Mouse (Mus musculus) heart, embryonic 13.5 days (tissue): ENCODE measurements around the gene Zdhhc18. TPM values are rescaled to one million over a fixed set of nuclear protein-coding genes. Genes with fewer than 3 reads are reported as not detected.

Experiments used
- ATAC-seq: fragments of 200-750 bp; cut with Nextera tagmentation; 2 replicates; pipeline ENCODE4 v1.8.0; 2017; ENCODE audit warnings: moderate TSS enrichment; ENCODE audit not compliant: insufficient number of reproducible peaks, low FRiP score, low TSS enrichment; ENCODE audit errors: extremely low read depth
- H3K27ac ChIP-seq: fragments of 300-500 bp; sonication (generic); replicated peaks from 2 replicates; pipeline ENCODE4 v1.5.1; 2015; ENCODE audit warnings: moderate library complexity, mild to moderate bottlenecking, inconsistent platforms
- H3K27me3 ChIP-seq: fragments of 300-500 bp; sonication (generic); replicated peaks from 2 replicates; pipeline ENCODE4 v1.6.1; 2015; ENCODE audit warnings: mild to moderate bottlenecking, inconsistent platforms
- H3K36me3 ChIP-seq: fragments of 300-500 bp; sonication (generic); 2 replicates; pipeline ENCODE4 v1.6.1; 2015; ENCODE audit warnings: mild to moderate bottlenecking, inconsistent platforms
- H3K4me1 ChIP-seq: fragments of 300-500 bp; sonication (generic); 2 replicates; pipeline ENCODE4 v1.6.1; 2015; ENCODE audit warnings: inconsistent platforms
- H3K4me2 ChIP-seq: fragments of 300-500 bp; sonication (generic); 2 replicates; pipeline ENCODE4 v1.6.1; 2015; ENCODE audit warnings: inconsistent platforms, mild to moderate bottlenecking, moderate library complexity
- H3K4me3 ChIP-seq: fragments of 300-500 bp; sonication (generic); 2 replicates; pipeline ENCODE4 v1.5.1; 2015; ENCODE audit warnings: moderate library complexity, mild to moderate bottlenecking, inconsistent platforms
- H3K9ac ChIP-seq: fragments of 300-500 bp; sonication (generic); 2 replicates; pipeline ENCODE4 v1.6.1; 2015; ENCODE audit warnings: inconsistent platforms, mild to moderate bottlenecking, moderate library complexity
- H3K9me3 ChIP-seq: fragments of 300-500 bp; sonication (generic); 2 replicates; pipeline ENCODE4 v1.6.1; 2016; ENCODE audit warnings: inconsistent platforms
- WGBS: fragments of 180-500 bp; shearing (Covaris S2); methylation state at CpG from one replicate; pipeline ENCODE4 v1.1.7; 2015; ENCODE audit warnings: mixed read lengths; 5-methylcytosine and 5-hydroxymethylcytosine counted together
- polyA plus RNA-seq: library from polyadenylated mRNA; unstranded; fragments of >200 nt; fragmentation: Nextera tagmentation; extraction: Ambion mirVana; gene quantifications from 2 replicates; pipeline ENCODE4 v1.2.1, GENCODE M21; 2015

Zdhhc18 gene
- polyA plus RNA-seq, 1 experiment from 2014 or later, result 1.5 TPM

DNA sequence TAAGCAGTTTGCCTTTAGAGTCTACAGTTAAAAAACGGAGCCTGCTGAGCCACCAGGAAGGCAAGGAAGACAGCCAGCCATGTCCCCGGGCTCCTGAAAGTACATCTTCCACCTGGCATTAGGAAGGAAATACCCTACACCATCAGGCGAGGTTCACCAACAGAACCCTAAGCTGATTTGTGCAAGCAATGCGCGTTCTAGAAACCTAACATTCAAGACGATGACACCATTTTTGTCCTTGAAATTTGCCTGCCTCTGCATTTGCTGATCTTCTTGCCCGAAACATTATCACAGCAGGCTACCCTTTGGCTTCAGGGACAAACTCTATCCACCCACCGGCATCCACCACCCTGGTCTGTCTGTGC is 24.4 kb upstream of the Zdhhc18 start:
- H3K36me3 ChIP-seq, result peaks cover 9% of the 10 kb centered on the region

DNA sequence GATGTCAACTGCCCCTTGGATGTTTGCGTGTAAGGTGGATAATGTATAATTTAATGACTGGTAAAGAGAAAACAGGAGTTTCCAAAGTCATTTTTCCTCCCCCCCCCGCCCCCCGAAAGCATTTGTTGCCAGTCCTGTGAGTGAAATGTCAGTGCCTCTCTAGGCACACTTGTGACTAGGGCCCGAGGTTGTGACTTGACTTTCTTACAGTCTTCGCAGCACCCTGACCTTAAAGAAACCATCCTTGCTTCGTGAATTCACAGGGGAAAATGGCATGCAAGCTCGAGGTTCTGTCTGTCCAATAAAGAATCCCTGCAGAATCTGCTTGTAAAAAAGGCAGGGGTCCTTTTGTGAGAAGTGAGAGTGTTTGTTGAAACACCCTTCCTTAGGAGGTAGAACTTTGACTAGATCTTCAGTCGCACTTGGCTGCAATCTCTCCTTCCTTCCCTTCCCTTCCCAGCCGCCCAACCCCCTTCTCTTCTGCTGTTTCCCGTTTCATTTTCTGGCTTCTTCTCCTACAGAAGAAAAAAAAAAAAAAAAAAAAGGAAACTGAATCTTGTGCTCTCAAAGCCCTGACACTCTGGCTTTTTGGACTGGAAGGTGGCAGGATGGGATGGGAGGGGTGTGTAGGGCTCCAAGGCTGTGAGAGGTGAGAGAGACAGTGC is 23.8 kb upstream of the Zdhhc18 start:
- ATAC-seq, result no peak
- Histone ChIP-seq H3K4me2 (peak overlapping the region; percentile 78), H3K36me3 (peaks cover 9% of the 10 kb centered on the region), H3K4me3 (peak overlapping the region; percentile 76), H3K9ac (peak overlapping the region; percentile 95), H3K27ac (peak overlapping the region; percentile 100), H3K27me3 (no peaks in the 10 kb centered on the region), H3K9me3 (no peaks in the 10 kb centered on the region), H3K4me1 (peaks cover 68% of the 10 kb centered on the region)
- WGBS, result 20% methylated on average over 10 of the region's 10 CpGs

More for the DNA sequence above, 24.4 kb upstream of the Zdhhc18 start:
- H3K27me3 ChIP-seq, result no peaks in the 10 kb centered on the region
- H3K27ac ChIP-seq, result peak overlapping the region; percentile 100
- peak overlapping the region; percentile 95 for H3K9ac ChIP-seq
- WGBS, result 51% methylated on average over 8 of the region's 8 CpGs
- peaks cover 68% of the 10 kb centered on the region for H3K4me1 ChIP-seq
- ATAC-seq, result no peak
- H3K9me3 ChIP-seq, result no peaks in the 10 kb centered on the region
- peak overlapping the region; percentile 76 for H3K4me3 ChIP-seq
- H3K4me2 ChIP-seq, result peak overlapping the region; percentile 78

DNA sequence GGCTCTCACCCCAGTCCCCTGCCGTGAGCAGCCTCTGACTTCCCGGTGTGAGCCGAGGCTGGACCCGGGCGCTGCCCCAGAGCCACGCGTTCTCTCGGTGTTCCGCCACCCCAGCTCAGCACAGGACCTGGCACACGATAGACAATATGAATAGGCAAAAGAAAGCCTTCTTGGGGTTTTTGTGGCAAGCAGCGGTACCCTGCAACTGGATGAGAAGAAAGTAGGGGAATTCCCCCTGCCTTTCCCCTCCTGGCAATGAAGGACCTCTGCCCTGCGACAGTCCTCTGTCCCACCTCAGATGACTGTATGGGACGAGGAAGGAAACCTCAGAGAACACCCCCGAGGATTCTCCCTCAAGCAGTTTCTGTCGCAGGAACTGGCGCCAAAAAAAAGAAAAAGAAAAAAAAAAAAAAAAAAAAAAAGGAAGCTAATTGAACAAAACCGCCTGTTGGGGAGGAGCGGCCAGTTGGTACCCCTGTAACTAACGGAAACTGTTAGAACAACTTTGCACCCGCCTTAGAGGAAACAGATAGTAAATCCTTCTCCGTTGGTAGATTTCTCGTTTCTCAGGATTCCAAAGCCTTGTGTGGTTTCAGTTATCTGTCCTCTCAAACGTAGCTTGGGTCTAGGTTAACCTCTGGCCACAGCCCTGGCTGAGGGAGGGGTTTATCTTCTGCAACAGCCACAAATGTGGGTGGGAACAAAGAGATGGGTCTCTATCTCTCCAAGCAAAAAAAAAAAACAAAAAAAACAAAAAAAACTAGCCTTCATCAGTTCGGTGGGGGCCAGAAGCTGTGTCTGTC is 23.1 kb upstream of the Zdhhc18 start:
- peak overlapping the region; percentile 76 for H3K4me3 ChIP-seq
- no peak for ATAC-seq
- no peaks in the 10 kb centered on the region for H3K9me3 ChIP-seq
- no peaks in the 10 kb centered on the region for H3K27me3 ChIP-seq
- peaks cover 68% of the 10 kb centered on the region for H3K4me1 ChIP-seq
- H3K4me2 ChIP-seq, result peak overlapping the region; percentile 78
- peak overlapping the region; percentile 100 for H3K27ac ChIP-seq
- peak overlapping the region; percentile 95 for H3K9ac ChIP-seq
- peaks cover 10% of the 10 kb centered on the region for H3K36me3 ChIP-seq
- WGBS, result 2% methylated on average over 24 of the region's 24 CpGs

DNA sequence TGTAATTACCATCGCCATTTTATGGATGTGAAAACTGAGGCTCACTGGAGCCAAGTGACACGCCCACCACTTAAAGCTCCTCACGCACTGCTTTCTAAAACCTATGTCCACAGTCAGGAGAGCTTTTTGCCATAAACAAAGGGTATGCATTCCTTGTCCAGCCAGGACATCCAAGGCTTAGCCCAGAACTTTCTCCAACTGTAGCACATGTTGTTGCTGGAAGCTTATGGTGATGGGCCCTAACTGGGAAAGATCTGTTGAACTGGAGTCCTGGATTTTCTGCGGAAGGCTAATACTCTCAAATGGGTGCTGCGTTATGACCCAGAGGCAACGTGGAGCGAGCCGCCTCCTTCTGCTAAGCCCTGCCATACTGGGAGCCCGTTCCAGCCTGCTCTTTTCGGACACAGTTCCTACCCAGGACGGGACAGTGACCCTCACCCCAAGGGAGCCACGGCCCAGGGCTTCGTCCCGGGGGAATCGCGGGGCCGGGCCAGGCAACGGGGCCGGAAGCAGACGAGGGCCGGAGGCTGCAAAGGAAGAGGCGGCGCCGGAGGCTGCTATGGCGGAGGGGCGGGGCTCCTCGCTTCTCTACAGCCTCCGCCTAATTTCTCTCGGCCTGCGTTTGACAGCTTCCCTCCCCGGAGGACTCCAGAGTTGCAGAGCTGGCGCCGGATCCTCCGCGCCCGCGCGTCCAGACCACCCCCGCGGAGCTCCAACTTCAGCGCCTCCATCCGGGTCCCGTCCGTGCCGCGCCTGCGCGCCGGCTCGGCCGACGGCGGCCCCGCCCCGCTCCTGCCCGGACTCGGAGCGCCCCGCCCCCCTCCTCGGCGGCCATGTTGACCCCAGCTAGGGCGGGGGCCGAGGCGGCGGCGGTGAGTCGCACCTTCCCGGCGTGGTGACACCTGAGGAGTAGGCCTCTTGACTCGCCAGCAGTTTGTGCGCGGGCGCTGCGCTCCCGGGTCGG is 22.2 kb upstream of the Zdhhc18 start, which contains the start of gene Pigv:
Gene Pigv, minus strand, starts transcription at position 767 of the 964 bp plus-strand sequence.
- peak within 1 kb of the TSS; percentile 76 for H3K4me3 ChIP-seq
- peak within 1 kb of the TSS; percentile 95 for H3K9ac ChIP-seq
- H3K27me3 ChIP-seq, result no peaks in the 10 kb centered on the region
- H3K27ac ChIP-seq, result peak within 1 kb of the TSS; percentile 100
- peak; percentile 89 for ATAC-seq
- H3K4me2 ChIP-seq, result peak within 1 kb of the TSS; percentile 78
- H3K36me3 ChIP-seq, result peaks cover 19% of the 10 kb centered on the region
- under 1% methylated on average over 76 of the region's 76 CpGs for WGBS
- no peaks in the 10 kb centered on the region for H3K9me3 ChIP-seq
- peaks cover 63% of the 10 kb centered on the region for H3K4me1 ChIP-seq

DNA sequence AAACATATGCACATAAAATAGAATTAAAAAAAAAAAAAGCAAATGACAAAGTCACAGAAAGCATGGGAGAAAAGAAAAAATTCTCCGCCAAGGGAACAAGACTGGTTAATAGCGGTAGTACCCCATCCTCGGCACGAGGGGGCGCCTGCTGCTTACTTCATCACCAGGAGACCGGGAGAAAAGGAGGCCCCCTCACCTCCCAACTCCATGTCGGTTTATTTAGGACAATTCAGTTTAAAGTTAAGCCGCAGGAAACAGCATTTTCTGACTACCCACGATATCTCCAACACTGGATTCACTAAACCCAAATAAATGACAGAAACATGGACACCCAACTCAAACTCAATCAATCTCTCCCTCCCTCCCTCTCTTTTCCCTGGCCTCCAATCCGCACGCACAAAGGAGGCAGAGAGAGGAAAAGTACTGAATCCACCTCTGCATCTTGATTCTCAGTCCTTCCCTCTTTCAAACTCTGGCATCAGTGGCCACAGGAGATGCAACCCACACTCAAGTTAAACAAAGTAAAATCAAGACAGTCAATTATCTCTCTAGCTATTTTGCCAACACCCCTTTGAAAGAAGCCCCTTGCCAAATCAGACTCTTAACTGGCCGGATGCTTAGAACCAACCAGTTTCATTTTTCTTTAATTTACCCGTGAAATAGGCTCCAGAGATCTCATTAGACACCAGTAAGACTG is 21.4 kb upstream of the Zdhhc18 start:
- H3K4me2 ChIP-seq, result peak overlapping the region; percentile 78
- H3K27ac ChIP-seq, result peak overlapping the region; percentile 100
- 3% methylated on average over 13 of the region's 13 CpGs for WGBS
- peaks cover 54% of the 10 kb centered on the region for H3K4me1 ChIP-seq
- no peak for ATAC-seq
- H3K36me3 ChIP-seq, result peaks cover 26% of the 10 kb centered on the region
- H3K4me3 ChIP-seq, result peak overlapping the region; percentile 76
- no peaks in the 10 kb centered on the region for H3K27me3 ChIP-seq
- no peaks in the 10 kb centered on the region for H3K9me3 ChIP-seq
- H3K9ac ChIP-seq, result peak overlapping the region; percentile 95

DNA sequence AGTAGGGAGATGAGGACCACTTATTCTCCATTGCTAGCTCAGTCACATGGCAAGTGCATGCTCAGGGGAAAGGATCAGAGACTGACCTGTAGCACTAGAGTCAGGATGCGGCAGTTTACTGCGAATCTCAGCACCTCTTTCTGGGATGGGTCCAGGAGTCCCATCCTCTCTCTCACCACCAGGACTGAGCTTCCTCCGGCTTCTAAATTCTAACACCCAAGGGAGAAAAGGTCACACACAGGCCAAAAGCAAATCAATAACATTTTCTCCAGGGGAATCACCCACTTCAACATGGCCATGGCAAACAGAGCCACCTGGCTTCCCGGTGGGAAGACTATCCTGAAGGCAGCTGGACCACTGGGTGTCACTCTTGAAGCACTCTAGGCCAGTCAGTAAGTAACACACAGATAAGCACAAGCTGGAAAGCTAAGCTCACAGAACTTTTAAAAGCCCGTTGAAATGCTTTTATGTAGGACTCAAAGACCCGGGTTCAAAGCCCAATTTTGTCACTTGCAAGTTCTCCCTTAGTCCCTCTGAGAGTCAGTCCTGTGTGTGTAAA is 19.8 kb upstream of the Zdhhc18 start:
- H3K4me1 ChIP-seq, result peaks cover 38% of the 10 kb centered on the region
- ATAC-seq, result no peak

DNA sequence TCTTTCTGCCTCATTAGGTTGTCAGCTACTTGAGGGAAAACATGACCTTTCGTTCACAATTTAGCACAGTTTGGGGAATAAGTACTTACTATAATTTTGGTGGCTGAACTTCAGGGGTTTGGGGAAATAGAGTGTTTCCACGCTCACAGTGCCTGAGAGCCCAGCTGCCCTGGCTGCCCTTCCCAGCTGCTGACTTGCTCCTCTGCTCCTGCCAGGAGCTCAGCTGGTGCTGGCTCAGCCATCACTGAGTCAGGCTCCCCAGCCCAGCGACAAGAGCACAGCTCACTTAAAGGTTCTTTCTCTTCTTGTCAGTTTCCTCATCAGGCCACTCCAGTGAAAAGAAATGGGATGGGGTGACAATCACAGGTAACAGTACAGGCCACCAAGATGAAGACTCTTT is 18.6 kb upstream of the Zdhhc18 start:
- no peaks in the 10 kb centered on the region for H3K27me3 ChIP-seq
- no peaks in the 10 kb centered on the region for H3K9me3 ChIP-seq
- no peak for ATAC-seq
- peaks cover 26% of the 10 kb centered on the region for H3K4me1 ChIP-seq
- H3K4me3 ChIP-seq, result no peak overlapping the region
- H3K27ac ChIP-seq, result no peak overlapping the region
- H3K9ac ChIP-seq, result no peak overlapping the region
- whole genome bisulfite sequencing, result 74% methylated on average over 3 of the region's 3 CpGs
- H3K4me2 ChIP-seq, result no peak overlapping the region
- H3K36me3 ChIP-seq, result peaks cover 46% of the 10 kb centered on the region

More for the DNA sequence above, 19.8 kb upstream of the Zdhhc18 start:
- Histone ChIP-seq H3K27me3 (no peaks in the 10 kb centered on the region), H3K4me3 (no peak overlapping the region), H3K27ac (no peak overlapping the region), H3K9me3 (no peaks in the 10 kb centered on the region), H3K4me2 (peak overlapping the region; percentile 78; the same call in 1 of the 2 replicates), H3K9ac (peak overlapping the region; percentile 28), H3K36me3 (peaks cover 39% of the 10 kb centered on the region)
- 49% methylated on average over 6 of the region's 6 CpGs for WGBS

DNA sequence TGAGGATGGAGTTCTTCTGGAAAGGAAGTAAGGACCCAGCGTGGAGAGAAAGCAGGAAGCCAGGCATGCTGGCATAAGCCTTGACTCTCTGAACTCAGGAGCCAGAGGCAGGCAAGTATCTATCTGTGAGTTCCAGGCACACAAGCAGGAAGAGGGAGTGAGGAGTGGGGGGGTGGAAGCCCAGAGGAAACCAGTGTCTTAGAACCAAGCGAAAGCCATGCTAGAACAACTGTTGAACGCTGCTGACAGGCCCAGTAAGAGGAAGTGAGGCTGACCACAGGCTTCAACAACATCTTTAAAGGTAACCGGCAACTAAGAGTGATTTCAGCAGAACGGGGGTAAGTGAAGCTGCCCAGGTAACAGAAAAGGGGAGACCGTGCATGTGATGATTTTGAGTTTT is 16.2 kb upstream of the Zdhhc18 start:
- H3K9me3 ChIP-seq, result no peaks in the 10 kb centered on the region
- 67% methylated on average over 6 of the region's 6 CpGs for WGBS
- no peak overlapping the region for H3K9ac ChIP-seq
- H3K36me3 ChIP-seq, result peaks cover 60% of the 10 kb centered on the region
- H3K4me3 ChIP-seq, result no peak overlapping the region
- ATAC-seq, result no peak
- no peaks in the 10 kb centered on the region for H3K27me3 ChIP-seq
- no peak overlapping the region for H3K27ac ChIP-seq
- H3K4me1 ChIP-seq, result peaks cover 22% of the 10 kb centered on the region
- H3K4me2 ChIP-seq, result no peak overlapping the region

DNA sequence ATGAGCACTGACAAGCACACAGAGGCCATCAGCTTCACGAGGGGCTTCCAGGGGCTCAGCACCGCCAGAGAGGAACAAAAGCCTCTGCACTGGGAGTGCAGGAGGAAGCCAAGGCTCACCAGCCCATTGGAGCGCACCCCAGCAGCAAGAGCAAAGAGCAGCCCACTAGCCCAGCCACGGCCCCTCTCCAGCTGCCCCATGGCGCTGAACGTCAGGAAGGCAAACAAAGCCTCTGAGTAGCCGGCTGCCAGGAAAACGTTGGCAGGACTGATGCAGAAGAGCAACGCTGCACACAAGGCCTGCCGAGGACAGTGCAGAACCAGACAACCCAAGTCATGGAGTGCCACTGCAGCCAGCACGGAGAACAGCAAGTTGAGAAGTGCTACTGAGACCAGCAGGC is 15.2 kb upstream of the Zdhhc18 start:
- Histone ChIP-seq H3K4me3 (no peak overlapping the region), H3K36me3 (peaks cover 63% of the 10 kb centered on the region), H3K4me2 (no peak overlapping the region), H3K27ac (no peak overlapping the region), H3K27me3 (no peaks in the 10 kb centered on the region), H3K9me3 (no peaks in the 10 kb centered on the region), H3K4me1 (peaks cover 24% of the 10 kb centered on the region), H3K9ac (no peak overlapping the region)
- WGBS, result 72% methylated on average over 11 of the region's 11 CpGs
- ATAC-seq, result no peak

DNA sequence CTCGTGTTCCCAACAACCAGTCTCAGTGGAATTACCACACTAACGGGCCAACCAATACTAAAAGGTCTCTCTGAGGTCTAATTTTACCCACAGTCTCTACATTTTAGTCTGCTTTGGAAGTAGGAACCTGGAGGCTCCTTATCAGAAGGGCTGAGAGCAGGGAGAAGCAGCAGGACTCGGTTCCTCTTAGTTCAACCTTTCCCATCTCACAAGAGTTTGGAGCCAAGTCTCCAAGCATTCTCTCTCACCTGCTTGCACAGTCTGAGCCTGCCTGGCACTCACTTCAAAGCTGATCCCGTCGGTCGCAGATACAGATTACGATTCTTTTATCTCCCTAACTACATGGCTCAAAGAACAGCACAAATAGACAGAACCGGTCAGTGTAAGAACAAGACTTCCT is 13.0 kb upstream of the Zdhhc18 start:
- 61% methylated on average over 8 of the region's 8 CpGs for WGBS
- H3K4me3 ChIP-seq, result no peak overlapping the region
- no peaks in the 10 kb centered on the region for H3K9me3 ChIP-seq
- H3K27me3 ChIP-seq, result no peaks in the 10 kb centered on the region
- no peak overlapping the region for H3K4me2 ChIP-seq
- H3K27ac ChIP-seq, result no peak overlapping the region
- H3K4me1 ChIP-seq, result peaks cover 31% of the 10 kb centered on the region
- ATAC-seq, result no peak
- H3K36me3 ChIP-seq, result peaks cover 52% of the 10 kb centered on the region
- H3K9ac ChIP-seq, result no peak overlapping the region
